Mouse (Mus musculus) stomach, embryonic 16.5 days (tissue): Measurements from ENCODE around the gene Ssr1. TPM values are rescaled to one million over a fixed set of nuclear protein-coding genes. Genes with fewer than 3 reads are reported as not detected.

ENCODE experiments used
- ATAC-seq: fragments of 200-750 bp; cut with Nextera tagmentation; 2 replicates; pipeline ENCODE4 v1.8.0; 2017; ENCODE audit warnings: moderate number of reproducible peaks, moderate TSS enrichment; ENCODE audit not compliant: insufficient read depth, low FRiP score
- H3K27ac ChIP-seq: fragments of 300-500 bp; sonication (generic); 2 replicates; pipeline ENCODE4 v1.5.1; 2014; ENCODE audit warnings: low read length
- H3K27me3 ChIP-seq: fragments of 300-500 bp; sonication (generic); 2 replicates; pipeline ENCODE4 v1.6.1; 2014; ENCODE audit warnings: low read length, control low read depth, mixed read lengths; ENCODE audit not compliant: control insufficient read depth, insufficient read depth
- H3K36me3 ChIP-seq: fragments of 300-500 bp; sonication (generic); 2 replicates; pipeline ENCODE4 v1.6.1; 2014; ENCODE audit warnings: low read length; ENCODE audit not compliant: control insufficient read depth, insufficient read depth
- H3K4me1 ChIP-seq: fragments of 300-500 bp; sonication (generic); 2 replicates; pipeline ENCODE4 v1.6.1; 2014; ENCODE audit warnings: low read length, control low read depth, mixed read lengths; ENCODE audit not compliant: control insufficient read depth, insufficient read depth
- H3K4me2 ChIP-seq: fragments of 300-500 bp; sonication (generic); 2 replicates; pipeline ENCODE4 v1.6.1; 2014; ENCODE audit warnings: low read depth, low read length, mixed read lengths
- H3K4me3 ChIP-seq: fragments of 300-500 bp; sonication (generic); replicated peaks from 2 replicates; pipeline ENCODE4 v1.5.1; 2014; ENCODE audit warnings: mild to moderate bottlenecking, low read length
- H3K9ac ChIP-seq: fragments of 300-500 bp; sonication (generic); 2 replicates; pipeline ENCODE4 v1.6.1; 2014; ENCODE audit warnings: low read length
- H3K9me3 ChIP-seq: fragments of 300-500 bp; sonication (generic); replicated peaks from 2 replicates; pipeline ENCODE4 v1.6.1; 2016; ENCODE audit warnings: low read length, control low read depth; ENCODE audit not compliant: control insufficient read depth
- WGBS: fragments of 180-500 bp; shearing (Covaris S2); extraction: QIAGEN DNeasy Blood & Tissue Kit; methylation state at CpG from one replicate; pipeline ENCODE4 v1.1.7; 2014; 5-methylcytosine and 5-hydroxymethylcytosine counted together
- polyA plus RNA-seq: library from polyadenylated mRNA; unstranded; fragments of >200 nt; fragmentation: Nextera tagmentation; extraction: Ambion mirVana; gene quantifications from 2 replicates; pipeline ENCODE4 v1.2.1, GENCODE M21; 2015

Ssr1 gene
- polyA plus RNA-seq, 1 experiment from 2014 or later, result 145 TPM

- WGBS, result 84% methylated on average over 3 of the region's 3 CpGs
- H3K4me1 ChIP-seq, result no peaks in the 10 kb centered on the region
- no peak overlapping the region for H3K4me3 ChIP-seq
- H3K27me3 ChIP-seq, result no peaks in the 10 kb centered on the region
- no peak overlapping the region for H3K9ac ChIP-seq
- ATAC-seq, result no peak
- no peak overlapping the region for H3K27ac ChIP-seq
- no peak overlapping the region for H3K4me2 ChIP-seq
- no peaks in the 10 kb centered on the region for H3K9me3 ChIP-seq
- peaks cover 11% of the 10 kb centered on the region for H3K36me3 ChIP-seq
These were observed 74.2 kb downstream of the Ssr1 start for GRCm38 (mm10) chr13:37919711-37920277.

DNA sequence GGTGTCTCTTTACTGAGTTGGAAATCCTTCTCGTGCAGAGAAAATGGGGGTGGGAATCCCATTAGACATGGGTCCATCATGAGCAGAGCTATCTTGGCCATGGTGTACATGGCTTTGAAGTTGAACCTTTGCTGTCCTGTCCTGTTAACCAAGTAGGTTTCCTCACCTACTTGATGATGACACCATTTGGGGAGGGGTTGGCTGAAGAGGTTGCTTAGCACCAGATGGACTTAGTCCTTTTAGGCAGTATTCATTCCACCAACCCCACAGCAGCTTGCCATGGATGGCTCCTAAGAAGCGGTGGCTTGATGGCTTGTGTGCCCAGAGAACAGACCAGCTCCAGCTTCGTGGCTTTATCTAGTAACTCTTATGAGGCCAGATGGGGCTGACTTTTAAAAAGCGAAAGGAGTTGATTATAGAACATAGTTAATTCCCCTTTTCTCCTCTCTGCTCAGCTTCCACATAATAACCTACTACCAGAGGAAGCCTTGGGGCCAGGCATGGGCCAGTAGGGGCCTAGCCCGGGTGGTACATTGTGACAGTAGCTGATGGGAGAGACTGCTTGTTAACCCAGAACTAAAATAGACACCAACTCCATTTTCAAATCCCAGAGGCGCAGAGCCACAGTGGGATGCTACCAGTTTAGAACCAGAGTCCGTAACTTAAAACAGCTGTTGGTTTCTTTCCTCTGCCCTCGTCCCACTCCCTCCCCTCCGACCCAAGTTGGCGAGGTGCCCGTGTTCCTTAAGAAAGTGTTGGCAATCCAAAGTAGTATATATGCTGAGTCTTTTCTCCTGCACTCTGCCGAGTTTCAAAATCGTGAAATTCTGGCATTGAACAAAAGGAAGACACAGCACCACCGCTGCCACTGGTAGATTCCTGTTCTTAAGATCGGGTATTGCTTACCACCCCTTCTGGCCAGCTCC lies 75.4 kb downstream of the Ssr1 start:
- Histone ChIP-seq H3K9ac (no peak overlapping the region), H3K4me2 (no peak overlapping the region), H3K27ac (no peak overlapping the region), H3K4me1 (no peaks in the 10 kb centered on the region), H3K36me3 (peaks cover 11% of the 10 kb centered on the region), H3K4me3 (no peak overlapping the region), H3K27me3 (no peaks in the 10 kb centered on the region), H3K9me3 (no peaks in the 10 kb centered on the region)
- no peak; the same call in 1 of the 2 replicates for ATAC-seq
- 80% methylated on average over 15 of the region's 15 CpGs for WGBS

Other genes starting within 250 kb of the Ssr1 start
- gene Rreb1, start 215.8 kb downstream of the Ssr1 start, polyA plus RNA-seq, result 13.5 and 14.1 TPM in 2 replicates
- 43.9 and 45.6 TPM in 2 replicates for gene Riok1, start 42.8 kb upstream of the Ssr1 start, polyA plus RNA-seq
- 0.72 and 1.3 TPM in 2 replicates for gene Cage1, start 42.9 kb upstream of the Ssr1 start, polyA plus RNA-seq
- 36.4 and 45.1 TPM in 2 replicates for gene Dsp, start 157.1 kb upstream of the Ssr1 start, polyA plus RNA-seq
- gene Snrnp48, start 210.7 kb upstream of the Ssr1 start, polyA plus RNA-seq, result 31.7 and 34.2 TPM in 2 replicates